Mouse (Mus musculus) hindbrain, embryonic 16.5 days (tissue): ENCODE data around the gene Ppm1n. TPM values are rescaled to one million over a fixed set of nuclear protein-coding genes. Genes with fewer than 3 reads are reported as not detected.
"Not testable (repeated sequence)": the region's sequence is repeated elsewhere in the genome, so short reads cannot be mapped to it uniquely, and the experiment has no call there.

Experiments used
- ATAC-seq: fragments of 200-750 bp; cut with Nextera tagmentation; 2 replicates; pipeline ENCODE4 v1.8.0; 2017; ENCODE audit warnings: moderate TSS enrichment, moderate library complexity
- H3K27ac ChIP-seq: fragments of 300-500 bp; sonication (generic); 2 replicates; pipeline ENCODE4 v1.5.1; 2014; ENCODE audit warnings: low read depth, mild to moderate bottlenecking, control low read depth, low read length, moderate library complexity
- H3K27me3 ChIP-seq: fragments of 300-500 bp; sonication (generic); replicated peaks from 2 replicates; pipeline ENCODE4 v1.6.1; 2014; ENCODE audit warnings: low read length; ENCODE audit not compliant: control insufficient read depth, insufficient read depth
- H3K36me3 ChIP-seq: fragments of 300-500 bp; sonication (generic); 2 replicates; pipeline ENCODE4 v1.6.1; 2014; ENCODE audit warnings: mild to moderate bottlenecking, low read length, moderate library complexity, mixed read lengths; ENCODE audit not compliant: control insufficient read depth, insufficient read depth
- H3K4me1 ChIP-seq: fragments of 300-500 bp; sonication (generic); 2 replicates; pipeline ENCODE4 v1.6.1; 2014; ENCODE audit warnings: low read depth, low read length; ENCODE audit not compliant: control insufficient read depth, insufficient read depth
- H3K4me2 ChIP-seq: fragments of 300-500 bp; sonication (generic); 2 replicates; pipeline ENCODE4 v1.6.1; 2014; ENCODE audit warnings: mild to moderate bottlenecking, low read length, control low read depth, moderate library complexity
- H3K4me3 ChIP-seq: fragments of 300-500 bp; sonication (generic); 2 replicates; pipeline ENCODE4 v1.5.1; 2014; ENCODE audit warnings: mild to moderate bottlenecking, low read length, control low read depth, moderate library complexity
- H3K9ac ChIP-seq: fragments of 300-500 bp; sonication (generic); 2 replicates; pipeline ENCODE4 v1.6.1; 2014; ENCODE audit warnings: low read depth, mild to moderate bottlenecking, control low read depth, low read length, moderate library complexity
- H3K9me3 ChIP-seq: fragments of 300-500 bp; sonication (generic); 2 replicates; pipeline ENCODE4 v1.6.1; 2014; ENCODE audit warnings: mild to moderate bottlenecking, low read length, moderate library complexity; ENCODE audit not compliant: control insufficient read depth
- WGBS: fragments of 180-500 bp; shearing (Covaris S2); extraction: QIAGEN DNeasy Blood & Tissue Kit; methylation state at CpG from one replicate; pipeline ENCODE4 v1.1.7; 2014; 5-methylcytosine and 5-hydroxymethylcytosine counted together
- polyA plus RNA-seq: library from polyadenylated mRNA; unstranded; fragments of >200 nt; fragmentation: Nextera tagmentation; extraction: Ambion mirVana; gene quantifications from 2 replicates; pipeline ENCODE4 v1.2.1, GENCODE M21; 2015

Gene Ppm1n
- polyA plus RNA-seq, 1 experiment from 2014 or later: 1.5 TPM

DNA sequence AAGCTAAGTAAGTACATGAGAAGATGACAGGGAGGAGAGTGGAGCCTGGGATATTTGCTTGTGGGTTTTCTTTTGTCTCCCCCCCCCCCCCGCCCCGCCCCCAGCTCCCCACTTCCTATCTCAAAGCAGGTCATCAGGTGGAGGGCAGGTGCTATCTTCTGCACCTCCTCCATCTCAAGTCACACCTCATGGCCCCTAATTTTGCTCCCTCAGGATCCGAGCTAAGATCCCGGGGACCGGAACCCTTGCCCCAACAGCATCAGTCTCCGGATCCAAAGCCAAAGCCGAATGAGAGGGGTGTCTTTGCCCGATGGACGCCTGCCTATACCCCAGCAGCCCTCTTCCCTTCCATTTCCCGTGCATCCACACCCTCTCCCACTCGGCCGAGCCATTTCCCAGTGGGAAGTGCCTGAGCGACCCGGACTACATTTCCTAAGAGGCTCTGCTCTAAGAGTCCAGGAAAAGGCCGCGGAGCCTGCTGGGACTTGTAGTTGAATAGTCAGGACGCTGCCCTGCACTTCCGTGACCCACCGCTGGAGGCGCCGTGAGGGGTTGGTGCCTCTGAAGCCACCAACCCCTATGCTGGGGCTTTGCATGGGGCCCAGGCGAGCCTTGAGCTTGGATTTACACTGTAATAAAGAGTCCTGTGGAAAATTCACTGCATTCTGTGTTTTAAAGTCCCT lies 15.8 kb upstream of the Ppm1n start:
- H3K9ac ChIP-seq: peak overlapping the region; percentile 35; the same call in 1 of the 2 replicates

DNA sequence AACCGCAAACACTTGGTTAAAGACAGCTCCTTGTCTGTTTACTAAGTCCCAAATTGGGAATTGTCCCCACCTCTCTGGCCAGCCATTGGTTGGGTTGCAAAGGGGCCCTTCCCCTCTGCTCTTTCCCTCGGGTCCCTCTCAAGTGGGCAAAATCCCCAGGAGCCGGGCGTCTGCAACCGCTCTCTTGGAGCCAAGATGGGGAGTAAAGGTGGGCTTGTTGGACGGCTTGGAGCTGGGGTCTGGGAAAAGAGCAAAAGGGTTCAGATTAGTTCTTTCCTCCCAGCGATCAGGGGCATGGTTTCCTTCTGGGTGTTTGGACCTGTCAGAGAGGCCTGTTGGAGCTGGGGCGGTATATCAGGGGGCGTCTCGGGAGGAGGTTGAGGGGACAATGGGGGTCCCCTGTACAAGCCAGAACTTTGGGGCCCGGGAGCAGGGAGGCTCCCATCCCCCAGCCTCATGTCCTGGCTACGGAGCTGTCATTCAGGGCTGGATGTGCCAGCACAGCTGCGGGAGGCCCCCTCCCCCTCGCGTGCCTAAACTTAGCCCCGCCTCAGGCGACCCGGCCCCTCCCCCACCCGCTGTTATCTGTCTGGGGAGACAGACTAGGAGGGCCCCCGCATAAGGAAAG lies 11.2 kb upstream of the Ppm1n start:
- peak overlapping the region; percentile 40 for H3K4me2 ChIP-seq
- peaks cover 5% of the 10 kb centered on the region for H3K4me1 ChIP-seq
- H3K27ac ChIP-seq: no peak overlapping the region
- peak overlapping the region; percentile 30; the same call in 1 of the 2 replicates for H3K9ac ChIP-seq
- peaks cover 23% of the 10 kb centered on the region for H3K36me3 ChIP-seq
- ATAC-seq: 0 out of 2 replicates have a peak, but pooled peaks have one; percentile 5
- WGBS: 4% methylated on average over 20 of the region's 20 CpGs
- no peaks in the 10 kb centered on the region for H3K9me3 ChIP-seq
- no peaks in the 10 kb centered on the region for H3K27me3 ChIP-seq
- H3K4me3 ChIP-seq: peak overlapping the region; percentile 14

More for the DNA sequence above, 15.8 kb upstream of the Ppm1n start:
- peak overlapping the region; percentile 42 for H3K4me2 ChIP-seq
- H3K36me3 ChIP-seq: peaks cover 11% of the 10 kb centered on the region
- no peak overlapping the region for H3K27ac ChIP-seq
- no peaks in the 10 kb centered on the region for H3K27me3 ChIP-seq
- H3K9me3 ChIP-seq: no peaks in the 10 kb centered on the region
- peak; percentile 72 for ATAC-seq
- H3K4me1 ChIP-seq: peaks cover 5% of the 10 kb centered on the region
- 13% methylated on average over 20 of the region's 22 CpGs for WGBS
- peak overlapping the region; percentile 2; the same call in 1 of the 2 replicates for H3K4me3 ChIP-seq

DNA sequence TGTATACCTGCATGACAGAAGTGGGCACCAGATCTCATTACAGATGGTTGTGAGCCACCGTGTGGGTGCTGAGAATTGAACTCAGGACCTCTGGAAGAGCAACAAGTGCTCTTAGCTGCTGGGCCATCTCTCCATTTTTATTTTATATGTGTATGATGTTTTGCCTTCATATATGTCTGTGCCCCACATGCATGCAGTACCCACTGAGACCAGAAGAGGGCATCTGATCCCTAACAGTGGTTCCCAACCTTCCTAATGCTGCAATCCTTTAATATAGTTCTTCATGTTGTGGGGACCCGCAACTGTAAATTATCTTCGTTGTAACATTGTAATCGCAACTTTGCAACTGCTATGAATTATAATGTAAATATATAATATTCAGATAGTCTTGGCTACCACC lies 4.9 kb upstream of the Ppm1n start:
- Histone ChIP-seq H3K27me3 (peaks cover 14% of the 10 kb centered on the region), H3K4me1 (peaks cover 15% of the 10 kb centered on the region), H3K27ac (no peak overlapping the region), H3K4me3 (no peak overlapping the region), H3K9ac (no peak overlapping the region), H3K9me3 (no peaks in the 10 kb centered on the region), H3K4me2 (peak overlapping the region; percentile 72; the same call in 1 of the 2 replicates), H3K36me3 (peaks cover 12% of the 10 kb centered on the region)
- WGBS: 32% methylated on average over 4 of the region's 4 CpGs
- ATAC-seq: no peak

DNA sequence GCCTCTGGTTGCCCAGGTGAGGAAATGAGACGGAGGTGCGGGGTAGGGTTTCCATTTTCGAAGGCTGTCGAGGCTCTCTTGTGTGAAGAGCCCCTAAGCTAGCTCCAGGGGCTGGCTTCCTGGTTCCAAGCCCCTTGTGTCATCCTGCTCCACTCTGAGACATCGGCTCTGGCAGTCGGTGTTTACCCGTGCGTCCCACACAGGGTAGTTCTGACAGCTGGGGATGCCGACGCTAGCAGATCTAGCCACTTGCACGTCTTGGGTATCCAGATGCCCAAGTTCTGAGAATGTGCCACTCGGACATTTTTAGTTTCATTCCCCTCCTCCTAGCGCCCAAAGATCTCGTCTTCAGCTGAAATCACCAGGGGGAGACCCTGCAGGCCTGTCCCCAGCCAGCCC lies 3.5 kb upstream of the Ppm1n start:
- peak overlapping the region; percentile 90 for H3K27ac ChIP-seq
- H3K9me3 ChIP-seq: no peaks in the 10 kb centered on the region
- peaks cover 21% of the 10 kb centered on the region for H3K4me1 ChIP-seq
- peaks cover 12% of the 10 kb centered on the region for H3K36me3 ChIP-seq
- H3K27me3 ChIP-seq: peaks cover 27% of the 10 kb centered on the region
- ATAC-seq: peak; percentile 19
- peak overlapping the region; percentile 91 for H3K4me3 ChIP-seq
- H3K9ac ChIP-seq: peak overlapping the region; percentile 97
- 23% methylated on average over 14 of the region's 14 CpGs for WGBS
- H3K4me2 ChIP-seq: peak overlapping the region; percentile 72

DNA sequence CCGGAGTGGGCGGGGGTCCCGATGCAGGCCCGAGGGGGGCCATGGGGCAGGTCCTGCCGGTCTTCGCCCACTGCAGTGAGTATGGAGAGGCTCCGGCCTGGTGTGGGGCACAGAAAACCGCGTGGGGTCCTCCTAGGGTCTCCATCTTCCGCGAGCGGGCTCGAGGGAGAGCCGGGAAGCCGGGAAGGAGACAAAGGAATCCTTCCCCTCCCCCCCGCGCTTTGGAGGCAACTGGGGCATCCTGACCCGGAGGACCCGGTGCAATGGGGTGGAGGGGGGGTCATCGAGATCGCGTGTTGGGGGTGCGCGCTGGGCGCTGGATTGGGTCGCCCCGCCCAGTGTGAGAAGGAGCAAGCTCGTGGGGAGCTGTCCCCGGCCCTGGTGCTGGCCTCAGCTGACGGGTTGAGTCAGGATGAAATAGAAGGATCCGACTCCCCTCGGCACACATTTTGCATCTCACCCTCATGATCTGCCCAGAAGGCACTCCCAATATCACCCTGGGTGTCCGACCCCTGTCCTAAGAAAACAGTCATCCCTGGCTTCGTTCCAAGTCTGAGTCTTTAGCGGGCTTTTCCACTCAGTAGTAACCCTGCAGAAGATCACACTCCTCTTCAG lies 3.0 kb upstream of the Ppm1n start:
- Histone ChIP-seq H3K4me2 (peak overlapping the region; percentile 72), H3K27me3 (peaks cover 32% of the 10 kb centered on the region), H3K9ac (peak overlapping the region; percentile 97), H3K4me1 (peaks cover 21% of the 10 kb centered on the region), H3K9me3 (no peaks in the 10 kb centered on the region), H3K27ac (peak overlapping the region; percentile 90), H3K4me3 (peak overlapping the region; percentile 91), H3K36me3 (peaks cover 12% of the 10 kb centered on the region)
- under 1% methylated on average over 35 of the region's 35 CpGs for WGBS
- ATAC-seq: peak; percentile 75

DNA sequence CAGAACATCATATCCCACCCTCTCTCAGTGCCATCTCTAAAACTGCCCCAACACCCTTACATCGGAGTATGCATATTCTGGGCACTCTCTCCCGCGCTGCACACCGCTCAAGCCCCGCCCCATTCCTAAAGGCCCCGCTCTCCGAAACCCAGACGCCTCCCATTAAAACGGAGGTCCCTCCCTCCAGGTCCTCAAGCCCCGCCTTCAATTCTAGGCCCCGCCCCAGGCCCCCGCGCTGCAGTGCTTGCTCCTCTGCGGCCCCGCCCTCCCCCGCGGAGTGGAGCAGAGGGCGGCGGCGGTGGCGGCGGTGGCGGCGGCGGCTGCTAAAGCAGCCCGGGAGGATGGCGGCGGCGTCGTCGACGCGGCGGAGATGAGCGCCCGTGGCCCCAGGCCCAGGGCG lies 2.5 kb upstream of the Ppm1n start, which contains the start of gene Rtn2:
Gene Rtn2 (plus strand): TSS at position 240 of the 400 bp plus-strand sequence.
- Histone ChIP-seq H3K9ac (peak within 1 kb of the TSS; percentile 97), H3K36me3 (peaks cover 8% of the 10 kb centered on the region), H3K27ac (peak within 1 kb of the TSS; percentile 90), H3K27me3 (peaks cover 34% of the 10 kb centered on the region), H3K4me1 (peaks cover 21% of the 10 kb centered on the region), H3K9me3 (no peaks in the 10 kb centered on the region), H3K4me2 (peak within 1 kb of the TSS; percentile 72), H3K4me3 (peak within 1 kb of the TSS; percentile 91)
- ATAC-seq: peak; percentile 79
- under 1% methylated on average over 36 of the region's 37 CpGs for WGBS

DNA sequence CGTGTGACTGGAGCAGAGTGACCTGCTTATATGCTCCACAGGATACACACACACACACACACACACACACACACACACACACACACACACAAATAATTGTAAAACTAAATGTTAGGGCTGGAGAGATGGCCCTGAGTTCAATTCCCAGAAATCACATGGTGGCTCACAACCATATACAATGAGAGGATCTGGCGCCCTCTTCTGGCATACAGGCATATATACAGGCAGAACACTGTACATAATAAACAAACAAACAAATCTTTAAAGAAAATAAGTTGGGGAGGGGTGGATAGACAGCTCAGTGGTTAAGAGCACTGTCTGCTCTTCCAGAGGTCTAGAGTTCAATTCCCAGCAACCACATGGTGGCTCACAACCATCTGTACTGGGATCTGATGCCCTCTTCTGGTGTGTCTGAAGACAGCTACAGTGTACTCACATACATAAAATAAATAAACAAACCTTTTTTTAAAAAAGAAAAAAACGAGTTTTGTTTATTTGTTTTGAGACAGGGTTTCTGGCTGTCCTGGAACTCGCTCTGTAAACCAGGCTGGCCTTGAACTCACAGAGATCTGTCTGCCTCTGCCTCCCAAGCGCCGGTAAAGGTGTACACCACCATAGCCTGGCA lies 1.9 kb upstream of the Ppm1n start:
- not testable (repeated sequence) for H3K9ac ChIP-seq, ATAC-seq, H3K9me3 ChIP-seq, H3K27ac ChIP-seq, H3K36me3 ChIP-seq
- peaks cover 21% of the 10 kb centered on the region for H3K4me1 ChIP-seq
- peaks cover 34% of the 10 kb centered on the region for H3K27me3 ChIP-seq
- 35% methylated on average over 6 of the region's 6 CpGs for WGBS
- H3K4me3 ChIP-seq: peak overlapping the region; percentile 91
- H3K4me2 ChIP-seq: peak overlapping the region; percentile 72

DNA sequence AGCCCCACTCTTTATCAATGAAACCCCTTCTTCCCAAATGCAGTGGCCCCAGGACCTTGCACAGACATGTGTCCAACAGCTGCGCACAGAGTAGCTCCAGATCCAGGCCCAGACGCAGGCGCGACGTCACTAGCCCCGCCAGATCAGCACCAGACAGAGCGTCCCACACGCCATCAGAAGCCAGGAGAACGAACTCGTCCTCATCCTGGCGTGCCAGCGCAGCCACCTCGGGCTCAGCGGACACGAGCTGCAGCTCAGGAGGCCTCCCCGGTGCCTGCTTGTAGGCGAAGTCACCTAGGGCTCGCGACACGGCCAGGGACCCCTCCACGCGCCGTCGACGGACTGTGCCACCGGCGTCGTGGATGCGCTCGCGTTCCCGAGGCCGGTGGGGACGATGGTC lies 812 bp downstream of the Ppm1n start:
- no peaks in the 10 kb centered on the region for H3K9me3 ChIP-seq
- WGBS: 4% methylated on average over 27 of the region's 34 CpGs
- H3K36me3 ChIP-seq: no peaks in the 10 kb centered on the region
- no peak overlapping the region for H3K27ac ChIP-seq
- H3K4me2 ChIP-seq: peak overlapping the region; percentile 62
- H3K4me1 ChIP-seq: peaks cover 10% of the 10 kb centered on the region
- H3K27me3 ChIP-seq: peaks cover 34% of the 10 kb centered on the region
- H3K4me3 ChIP-seq: peak overlapping the region; percentile 42
- no peak overlapping the region; the same call in 1 of the 2 replicates for H3K9ac ChIP-seq
- no peak for ATAC-seq
